Mouse (Mus musculus) heart, postnatal 0 days (tissue): ENCODE data around the gene Ehbp1.

Experiments
- CTCF ChIP-seq: IDR thresholded peaks from 2 replicates; pipeline ENCODE4 v1.5.1; 2016; ENCODE audit warnings: antibody characterized with exemption, control low read depth, low read depth
- EP300 ChIP-seq: IDR thresholded peaks from 2 replicates; pipeline ENCODE4 v1.6.1; 2016; ENCODE audit warnings: antibody characterized with exemption, low read depth

GRCm38 (mm10) chr11:22005281-22005870 is 336.7 kb downstream of the Ehbp1 start:
- TF ChIP-seq EP300: no peak
- no peak for TF ChIP-seq CTCF
